Mouse (Mus musculus): ENCODE measurements at regions not wholly inside any gene's neighbourhood (a gene's known extent, or its start where the extent isn't known, plus 50 kb on each side); places are given as distances from the start of the nearest gene placed in this dataset.

GRCm38 (mm10) chr16:46841179-46841578 lies 342.9 kb upstream of the Nectin3 start:
- TF ChIP-seq HCFC1 (IDR thresholded peaks at IDR 0.05; ENCODE audit: borderline replicate concordance, insufficient read depth, low read length) (no peak), ZC3H11A (IDR thresholded peaks at IDR 0.05; ENCODE audit: borderline replicate concordance, low read depth, low read length) (no peak), ZNF384 (IDR thresholded peaks at IDR 0.05; ENCODE audit: low read depth, low read length) (no peak), MAFK (IDR thresholded peaks at IDR 0.05; ENCODE audit: insufficient read depth, low read depth, low read length) (no peak)
